Mouse (Mus musculus) kidney, postnatal 0 days (tissue): Measurements from ENCODE around the gene Sh3glb1. TPM values are rescaled to one million over a fixed set of nuclear protein-coding genes. Genes with fewer than 3 reads are reported as not detected.
"Not testable (repeated sequence)": the region's sequence is repeated elsewhere in the genome, so short reads cannot be mapped to it uniquely, and the experiment has no call there.

Experiments used
- ATAC-seq: fragments of 200-750 bp; cut with Nextera tagmentation; replicated peaks from 2 replicates; pipeline ENCODE4 v1.8.0; 2017; ENCODE audit warnings: low read depth, moderate number of reproducible peaks, moderate TSS enrichment, moderate library complexity; ENCODE audit not compliant: low FRiP score
- DNase-seq: peaks from one replicate; pipeline ENCODE4 v3.0.0-alpha.2; 2016; ENCODE audit warnings: low spot score
- H3K27ac ChIP-seq: fragments of 300-500 bp; sonication (generic); 2 replicates; pipeline ENCODE4 v1.5.1; 2014; ENCODE audit warnings: mild to moderate bottlenecking
- H3K27me3 ChIP-seq: fragments of 300-500 bp; sonication (generic); 2 replicates; pipeline ENCODE4 v1.6.1; 2014; ENCODE audit warnings: low read length, mixed read lengths; ENCODE audit not compliant: insufficient read depth
- H3K36me3 ChIP-seq: fragments of 300-500 bp; sonication (generic); 2 replicates; pipeline ENCODE4 v1.6.1; 2014; ENCODE audit warnings: low read length, mixed read lengths; ENCODE audit not compliant: insufficient read depth
- H3K4me1 ChIP-seq: fragments of 300-500 bp; sonication (generic); replicated peaks from 2 replicates; pipeline ENCODE4 v1.6.1; 2014; ENCODE audit warnings: antibody characterized with exemption, low read length, mixed read lengths; ENCODE audit not compliant: insufficient read depth
- H3K4me2 ChIP-seq: fragments of 300-500 bp; sonication (generic); 2 replicates; pipeline ENCODE4 v1.6.1; 2014; ENCODE audit warnings: mild to moderate bottlenecking, low read length, moderate library complexity, mixed read lengths
- H3K4me3 ChIP-seq: fragments of 300-500 bp; sonication (generic); replicated peaks from 2 replicates; pipeline ENCODE4 v1.5.1; 2014; ENCODE audit warnings: low read depth, low read length
- H3K9ac ChIP-seq: fragments of 300-500 bp; sonication (generic); 2 replicates; pipeline ENCODE4 v1.6.1; 2014; ENCODE audit warnings: low read depth, low read length
- H3K9me3 ChIP-seq: fragments of 300-500 bp; sonication (generic); replicated peaks from 2 replicates; pipeline ENCODE4 v1.6.1; 2016; ENCODE audit warnings: low read length, inconsistent platforms, mixed read lengths
- CTCF ChIP-seq: IDR thresholded peaks from 2 replicates; pipeline ENCODE4 v1.5.1; 2016; ENCODE audit warnings: antibody characterized with exemption, low read depth, mild to moderate bottlenecking, moderate library complexity
- WGBS: fragments of 180-500 bp; shearing (Covaris S2); extraction: QIAGEN DNeasy Blood & Tissue Kit; methylation state at CpG from one replicate; pipeline ENCODE4 v1.1.7; 2014; 5-methylcytosine and 5-hydroxymethylcytosine counted together
- polyA plus RNA-seq: library from polyadenylated mRNA; unstranded; fragments of >200 nt; fragmentation: Nextera tagmentation; extraction: Ambion mirVana; gene quantifications from 2 replicates; pipeline ENCODE4 v1.2.1, GENCODE M21; 2015

Sh3glb1 gene
- 128 and 129 TPM in 2 replicates for polyA plus RNA-seq

- 2% methylated on average over 62 of the region's 98 CpGs for WGBS
- Histone ChIP-seq H3K4me1 (peaks cover 11% of the 10 kb centered on the region; the same call in 1 of the 2 replicates), H3K36me3 (no peaks in the 10 kb centered on the region), H3K27me3 (no peaks in the 10 kb centered on the region), H3K9ac (peak within 1 kb of the TSS; percentile 94), H3K9me3 (no peaks in the 10 kb centered on the region), H3K27ac (peak within 1 kb of the TSS; percentile 100), H3K4me2 (peak within 1 kb of the TSS; percentile 86), H3K4me3 (peak within 1 kb of the TSS; percentile 91)
- peak; percentile 100 for TF ChIP-seq CTCF
- DNase-seq (peak; percentile 90), ATAC-seq (peak; percentile 90)
Measured at GRCm38 (mm10) chr3:144719901-144720747, at the start of gene Sh3glb1. Gene Sh3glb1, minus strand, starts transcription at chr3:144720335.

GRCm38 (mm10) chr3:144765161-144765560 is 45.0 kb upstream of the Sh3glb1 start:
- Histone ChIP-seq H3K9me3 (no peaks in the 10 kb centered on the region), H3K4me1 (no peaks in the 10 kb centered on the region; the same call in 1 of the 2 replicates), H3K9ac (no peak overlapping the region), H3K36me3 (no peaks in the 10 kb centered on the region), H3K4me3 (no peak overlapping the region), H3K27me3 (no peaks in the 10 kb centered on the region), H3K27ac (no peak overlapping the region), H3K4me2 (no peak overlapping the region)
- 88% methylated on average over 4 of the region's 4 CpGs for whole genome bisulfite sequencing
- no peak for ATAC-seq
- DNase-seq, result no peak
- no peak for TF ChIP-seq CTCF

GRCm38 (mm10) chr3:144761454-144761853 is 41.3 kb upstream of the Sh3glb1 start:
- no peak for ATAC-seq
- peak; percentile 72 for DNase-seq
- Histone ChIP-seq H3K4me2 (peak overlapping the region; percentile 37), H3K9me3 (no peaks in the 10 kb centered on the region), H3K27me3 (no peaks in the 10 kb centered on the region), H3K9ac (no peak overlapping the region), H3K4me1 (no peaks in the 10 kb centered on the region; the same call in 1 of the 2 replicates), H3K27ac (peak overlapping the region; percentile 71), H3K4me3 (no peak overlapping the region), H3K36me3 (no peaks in the 10 kb centered on the region)
- WGBS, result 17% methylated on average over 6 of the region's 6 CpGs
- TF ChIP-seq CTCF, result no peak

- 0 out of 2 replicates have a peak within 1 kb of the TSS, but pooled peaks have one; percentile 7 for H3K4me3 ChIP-seq
- no peaks in the 10 kb centered on the region for H3K27me3 ChIP-seq
- no peaks in the 10 kb centered on the region for H3K9me3 ChIP-seq
- no peaks in the 10 kb centered on the region for H3K36me3 ChIP-seq
- 35% methylated on average over 10 of the region's 11 CpGs for WGBS
- peak within 1 kb of the TSS; percentile 71 for H3K27ac ChIP-seq
- peak; percentile 84 for DNase-seq
- H3K9ac ChIP-seq, result no peak within 1 kb of the TSS
- peak; percentile 59; the same call in 1 of the 2 replicates for ATAC-seq
- no peaks in the 10 kb centered on the region; the same call in 1 of the 2 replicates for H3K4me1 ChIP-seq
- peak within 1 kb of the TSS; percentile 37 for H3K4me2 ChIP-seq
- no peak for TF ChIP-seq CTCF
Measured at GRCm38 (mm10) chr3:144760592-144761309, 40.6 kb upstream of the Sh3glb1 start, which contains the start of gene Clca3a1. Gene Clca3a1, minus strand, starts transcription at chr3:144760977.

- DNase-seq, result no peak
- Histone ChIP-seq H3K36me3 (no peaks in the 10 kb centered on the region), H3K27ac (no peak overlapping the region), H3K4me3 (0 out of 2 replicates have a peak overlapping the region, but pooled peaks have one; percentile 7), H3K4me1 (no peaks in the 10 kb centered on the region; the same call in 1 of the 2 replicates), H3K9ac (no peak overlapping the region), H3K27me3 (no peaks in the 10 kb centered on the region), H3K9me3 (no peaks in the 10 kb centered on the region), H3K4me2 (peak overlapping the region; percentile 35; the same call in 1 of the 2 replicates)
- TF ChIP-seq CTCF, result no peak
- WGBS, result 71% methylated on average over 3 of the region's 3 CpGs
- ATAC-seq, result no peak
Measured at GRCm38 (mm10) chr3:144759719-144760118, 39.6 kb upstream of the Sh3glb1 start.

GRCm38 (mm10) chr3:144756103-144756502 is 36.0 kb upstream of the Sh3glb1 start:
- not testable (repeated sequence) for H3K4me1 ChIP-seq, H3K4me3 ChIP-seq, H3K36me3 ChIP-seq, H3K9me3 ChIP-seq, H3K9ac ChIP-seq, ATAC-seq, H3K27ac ChIP-seq, H3K27me3 ChIP-seq, H3K4me2 ChIP-seq, DNase-seq
- WGBS, result 68% methylated on average over 8 of the region's 8 CpGs
